Mouse (Mus musculus) megakaryocyte, adult 5-6 weeks (primary cell): ENCODE measurements around the gene Ptprg. TPM values are rescaled to one million over a fixed set of nuclear protein-coding genes. Genes with fewer than 3 reads are reported as not detected.

Source experiments
- ATAC-seq: 2 replicates; pipeline ENCODE4 v1.8.0; 2016; ENCODE audit warnings: mild to moderate bottlenecking, inconsistent platforms; ENCODE audit not compliant: poor library complexity, severe bottlenecking
- total RNA-seq, 2 experiments: library from RNA; stranded (forward) in 1 of 2; stranded (reverse) in 1 of 2; fragments of 153-499, 151-499 nt in 1 of 2; fragments of 221-1000, 200-1000 nt in 1 of 2; gene quantifications; 2 replicates each; pipeline versions ENCODE4 v1.2.3 to v1.2.4; 2015 to 2017

Ptprg gene
- total RNA-seq, 2 experiments from 2014 or later: 0.07 TPM; not detected in 1

- no peak for ATAC-seq
Measured at GRCm38 (mm10) chr14:12185040-12185439, 631.7 kb downstream of the Ptprg start.

GRCm38 (mm10) chr14:12188352-12188751 is 635.0 kb downstream of the Ptprg start:
- ATAC-seq: no peak

GRCm38 (mm10) chr14:12189266-12189665 is 635.9 kb downstream of the Ptprg start:
- no peak for ATAC-seq

GRCm38 (mm10) chr14:12189717-12190600 is 636.6 kb downstream of the Ptprg start:
- ATAC-seq: no peak

- no peak for ATAC-seq
Measured at GRCm38 (mm10) chr14:12191076-12191475, 637.7 kb downstream of the Ptprg start.

- ATAC-seq: no peak
Measured at GRCm38 (mm10) chr14:12198735-12199134, 645.4 kb downstream of the Ptprg start.

- ATAC-seq: no peak
Measured at GRCm38 (mm10) chr14:12199956-12200950, 646.9 kb downstream of the Ptprg start.

GRCm38 (mm10) chr14:12202214-12202613 is 648.9 kb downstream of the Ptprg start:
- ATAC-seq: no peak

GRCm38 (mm10) chr14:12203081-12203480 is 649.7 kb downstream of the Ptprg start:
- ATAC-seq: no peak

GRCm38 (mm10) chr14:12206138-12206537 is 652.8 kb downstream of the Ptprg start:
- ATAC-seq: no peak

GRCm38 (mm10) chr14:12208554-12208953 is 655.2 kb downstream of the Ptprg start:
- no peak for ATAC-seq

- no peak for ATAC-seq
Measured at GRCm38 (mm10) chr14:12218544-12219150, 665.3 kb downstream of the Ptprg start.

- ATAC-seq: no peak
Measured at GRCm38 (mm10) chr14:12219877-12220276, 666.5 kb downstream of the Ptprg start.

- no peak for ATAC-seq
Measured at GRCm38 (mm10) chr14:12220540-12220939, 667.2 kb downstream of the Ptprg start.

- ATAC-seq: no peak
Measured at GRCm38 (mm10) chr14:12221571-12221970, 668.2 kb downstream of the Ptprg start.

- peak; percentile 68 for ATAC-seq
Measured at GRCm38 (mm10) chr14:12243726-12244125, 690.4 kb downstream of the Ptprg start.

- ATAC-seq: no peak
Measured at GRCm38 (mm10) chr14:12276031-12276430, 722.7 kb downstream of the Ptprg start.

GRCm38 (mm10) chr14:12283641-12284040 is 730.3 kb downstream of the Ptprg start, which contains the start of gene Gm49355:
Gene Gm49355, plus strand, starts transcription at chr14:12283976.
- no peak for ATAC-seq

GRCm38 (mm10) chr14:12284141-12284912 is 731.0 kb downstream of the Ptprg start, which contains the start of gene 3830406C13Rik:
Gene 3830406C13Rik, plus strand, starts transcription at chr14:12284173.
- peak; percentile 96 for ATAC-seq

GRCm38 (mm10) chr14:12289747-12290146 is 736.4 kb downstream of the Ptprg start:
- peak; percentile 33; the same call in 1 of the 2 replicates for ATAC-seq
